ENCODE assay signal across 9 mouse cellular contexts in the genomic region with DNA sequence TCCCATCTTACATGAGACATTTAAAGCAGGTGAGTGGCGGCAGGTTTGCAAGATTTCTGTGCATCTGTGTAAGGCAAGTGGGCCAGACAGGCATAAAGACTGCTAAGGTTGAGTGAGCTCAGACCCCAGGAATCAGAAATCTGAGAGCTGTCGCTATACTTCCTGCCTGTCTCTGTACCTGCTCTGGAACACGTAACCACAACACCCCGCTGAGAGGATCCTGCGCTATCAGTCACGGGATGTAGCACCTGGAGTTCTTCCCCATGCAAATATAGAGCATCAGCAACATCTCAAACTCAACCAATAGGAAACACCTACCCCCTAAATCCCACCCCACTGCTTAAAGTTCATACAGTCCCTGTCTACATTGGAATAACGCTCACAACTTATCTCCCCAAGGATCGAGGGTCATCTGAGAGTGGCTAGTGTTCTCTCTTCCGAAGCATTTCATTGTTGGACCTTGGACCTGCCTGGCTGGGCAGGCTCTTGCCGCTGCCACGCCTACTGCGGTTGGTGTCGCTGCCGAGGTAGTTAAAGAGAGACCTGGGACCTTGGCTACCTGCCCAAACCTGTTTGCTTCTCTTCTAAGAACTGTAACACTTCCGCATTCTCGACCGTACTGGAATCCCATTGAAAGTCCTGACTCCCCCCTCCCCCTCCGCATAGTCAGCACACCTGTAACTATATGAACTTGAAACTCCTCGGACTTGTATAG. TPM values are rescaled to one million over a fixed set of nuclear protein-coding genes. Genes with fewer than 3 reads are reported as not detected.
DNase-seq lines count a peak whose midpoint lies in the region; ATAC-seq and TF ChIP-seq lines count a peak whose summit lies in the region.
"Had no signal": no experiment of that assay in that cellular context is flagged by ENCODE, and none has a peak within 500 bp of the region (broad histone marks: within the 10 kb centered on the region; RNA-seq: fewer than 3 reads in every experiment).

No protein-coding gene starts in this region.

- no peak for TF ChIP-seq POLR2A in liver, adult 2 months (IDR thresholded peaks at IDR 0.05; ENCODE audit: extremely low read depth, insufficient read depth, low read length)

- H3K9me3 ChIP-seq in hindbrain, postnatal 0 days (ENCODE audit: low read length) = no peaks in the 10 kb centered on the region
- no peaks in the 10 kb centered on the region for H3K9me3 ChIP-seq in forebrain, embryonic 16.5 days (ENCODE audit: control insufficient read depth, low read length)

- DNase-seq in CD4-positive, CD25-positive, alpha-beta regulatory T cell, adult 2 months (ENCODE audit: low read depth, low spot score) = peak; percentile 79
- peak; percentile 57 for DNase-seq in MEL-GATA-1-ER (ENCODE audit: extremely low read depth, low read depth)
- no peak for DNase-seq in hindbrain, postnatal 0 days (ENCODE audit: low spot score)
- peak; percentile 96 for DNase-seq in liver, adult 2 months (ENCODE audit: extremely low read depth, low read depth, low spot score)
- DNase-seq in spleen, adult 18-20 months = peak; percentile 37 to 60
- no peak for DNase-seq in gastrocnemius, adult 2 months
- DNase-seq in layer of hippocampus, postnatal 36 days = no peak

- no peak for TF ChIP-seq CTCF in hindbrain, postnatal 0 days (IDR thresholded peaks at IDR 0.05; ENCODE audit: low read depth)
- TF ChIP-seq CTCF in liver, adult 2 months (IDR thresholded peaks at IDR 0.05; ENCODE audit: low read depth, low read length) = no peak
- TF ChIP-seq CTCF in gastrocnemius, adult 2 months (IDR thresholded peaks at IDR 0.05) = no peak

- no peaks in the 10 kb centered on the region for H3K36me3 ChIP-seq in hindbrain, postnatal 0 days (ENCODE audit: insufficient read depth, low read length)
- no peaks in the 10 kb centered on the region for H3K36me3 ChIP-seq in liver, adult 2 months (ENCODE audit: control insufficient read depth, insufficient read depth, low read length)
- no peaks in the 10 kb centered on the region for H3K36me3 ChIP-seq in forebrain, embryonic 16.5 days (ENCODE audit: control insufficient read depth, insufficient read depth)

- no peaks in the 10 kb centered on the region for H3K4me1 ChIP-seq in hindbrain, postnatal 0 days (ENCODE audit: insufficient read depth, low read length)
- H3K4me1 ChIP-seq in liver, adult 2 months (ENCODE audit: control insufficient read depth, insufficient read depth, low read length) = peaks cover 7% of the 10 kb centered on the region
- H3K4me1 ChIP-seq in forebrain, embryonic 16.5 days (replicated peaks; ENCODE audit: control insufficient read depth, insufficient read depth, low read length) = no peaks in the 10 kb centered on the region

- intact Hi-C loops in gastrocnemius, adult 2 months (cut with DNase I) = loop anchor here (5.0 to 10.0 kb wide), 3 partner anchors 121 to 407 kb away; no protein-coding TSS in a partner anchor

- WGBS in hindbrain, postnatal 0 days = 18% methylated on average over 19 of the region's 19 CpGs
- WGBS in liver, adult 2 months = 5% methylated on average over 19 of the region's 19 CpGs
- 15% methylated on average over 19 of the region's 19 CpGs for WGBS in forebrain, embryonic 16.5 days

- no peak overlapping the region for H3K27ac ChIP-seq in hindbrain, postnatal 0 days
- H3K27ac ChIP-seq in liver, adult 2 months (replicated peaks; ENCODE audit: insufficient read depth, low read depth, low read length) = peak overlapping the region; percentile 87
- H3K27ac ChIP-seq in forebrain, embryonic 16.5 days (ENCODE audit: low read length) = no peak overlapping the region
- no peak overlapping the region for H3K27ac ChIP-seq in gastrocnemius, adult 2 months

- no peak overlapping the region for H3K9ac ChIP-seq in hindbrain, postnatal 0 days (replicated peaks; ENCODE audit: low read length)
- H3K9ac ChIP-seq in liver, adult 2 months (ENCODE audit: low read depth, low read length) = peak overlapping the region; percentile 59
- H3K9ac ChIP-seq in forebrain, embryonic 16.5 days (replicated peaks; ENCODE audit: low read depth, low read length) = no peak overlapping the region

- H3K79me2 ChIP-seq in liver, adult 2 months (ENCODE audit: control insufficient read depth, insufficient read depth, low read length) = no peaks in the 10 kb centered on the region

- H3K27me3 ChIP-seq in hindbrain, postnatal 0 days (ENCODE audit: insufficient read depth, low read length) = no peaks in the 10 kb centered on the region
- H3K27me3 ChIP-seq in liver, adult 2 months (ENCODE audit: control insufficient read depth, insufficient read depth, low read length) = no peaks in the 10 kb centered on the region
- no peaks in the 10 kb centered on the region; the same call in 1 of the 2 replicates for H3K27me3 ChIP-seq in forebrain, embryonic 16.5 days (replicated peaks; ENCODE audit: control insufficient read depth, insufficient read depth, low read length)

- H3K4me2 ChIP-seq in hindbrain, postnatal 0 days (ENCODE audit: low read depth, low read length) = peak overlapping the region; percentile 6; the same call in 1 of the 2 replicates
- H3K4me2 ChIP-seq in forebrain, embryonic 16.5 days (ENCODE audit: low read length) = no peak overlapping the region

- H3K4me3 ChIP-seq in hindbrain, postnatal 0 days (ENCODE audit: low read length) = no peak overlapping the region
- peak overlapping the region; percentile 46 for H3K4me3 ChIP-seq in liver, adult 2 months (ENCODE audit: insufficient read depth, low read depth, low read length)
- no peak overlapping the region for H3K4me3 ChIP-seq in forebrain, embryonic 16.5 days (replicated peaks; ENCODE audit: low read length)
- H3K4me3 ChIP-seq in gastrocnemius, adult 2 months = no peak overlapping the region

- ATAC-seq in hindbrain, postnatal 0 days = no peak
- no peak for ATAC-seq in forebrain, embryonic 16.5 days

RNA-seq across cellular contexts. Expression of a gene that starts 7.7 kb away (rescaled TPM):
- total RNA-seq in hindbrain, postnatal 0 days (2014; rRNA removed) = 320 and 370 TPM in 2 replicates
- 1,108 and 1,162 TPM in 2 replicates for polyA plus RNA-seq in hindbrain, postnatal 0 days (2015; fragmentation: Nextera tagmentation; extraction: Ambion mirVana)
- total RNA-seq in liver, adult 2 months (2014; rRNA removed) = 257 and 318 TPM in 2 replicates
- polyA plus RNA-seq in liver, adult 2 months (2012; rRNA removed) = 26.0 and 37.2 TPM in 2 replicates
- polyA plus RNA-seq in forebrain, embryonic 16.5 days (2015; fragmentation: Nextera tagmentation; extraction: Ambion mirVana) = 1,143 and 1,208 TPM in 2 replicates
- total RNA-seq in gastrocnemius, adult 2 months (2021) = 100 to 1,000 TPM; 269 to 292 TPM
- total RNA-seq in layer of hippocampus, postnatal 36 days (2021) = 100 to 1,000 TPM; 456 to 518 TPM

RNA-seq across cellular contexts. Expression of a gene that starts 10.3 kb away (rescaled TPM):
- not detected in 2 replicates for total RNA-seq in hindbrain, postnatal 0 days (2014; rRNA removed)
- polyA plus RNA-seq in hindbrain, postnatal 0 days (2015; fragmentation: Nextera tagmentation; extraction: Ambion mirVana) = not detected in 2 replicates
- total RNA-seq in liver, adult 2 months (2014; rRNA removed) = 0.18 TPM in 1 of 2 replicates, not detected in the other
- not detected in 2 replicates for polyA plus RNA-seq in liver, adult 2 months (2012; rRNA removed)
- not detected in 2 replicates for polyA plus RNA-seq in forebrain, embryonic 16.5 days (2015; fragmentation: Nextera tagmentation; extraction: Ambion mirVana)
- not detected for total RNA-seq in gastrocnemius, adult 2 months (2021)
- not detected for total RNA-seq in layer of hippocampus, postnatal 36 days (2021)
- polyA plus RNA-seq: cortical plate, adult 2 months had no signal

RNA-seq across cellular contexts. Expression of a gene that starts 58.7 kb away (rescaled TPM):
- 2.2 and 3.3 TPM in 2 replicates for total RNA-seq in hindbrain, postnatal 0 days (2014; rRNA removed)
- polyA plus RNA-seq in hindbrain, postnatal 0 days (2015; fragmentation: Nextera tagmentation; extraction: Ambion mirVana) = 3.3 and 4.3 TPM in 2 replicates
- total RNA-seq in liver, adult 2 months (2014; rRNA removed) = 1.1 and 1.2 TPM in 2 replicates
- polyA plus RNA-seq in liver, adult 2 months (2012; rRNA removed) = 5.7 and 7.5 TPM in 2 replicates
- 2.7 and 4.8 TPM in 2 replicates for polyA plus RNA-seq in forebrain, embryonic 16.5 days (2015; fragmentation: Nextera tagmentation; extraction: Ambion mirVana)
- under 1 TPM; 0.31 to 0.59 TPM for total RNA-seq in gastrocnemius, adult 2 months (2021)
- 1 to 10 TPM; 2.6 to 2.9 TPM for total RNA-seq in layer of hippocampus, postnatal 36 days (2021)

Comparison
In these comparisons a context has a peak if more than half of its experiments do, and no peak if none do; other contexts are left out.
1. DNase-seq: peak in CD4-positive, CD25-positive, alpha-beta regulatory T cell, adult 2 months (single experiment), MEL-GATA-1-ER (single experiment), liver, adult 2 months (single experiment) and spleen, adult 18-20 months (2 of 2); none in hindbrain, postnatal 0 days (single experiment), gastrocnemius, adult 2 months (single experiment) and layer of hippocampus, postnatal 36 days (0 of 2).